Mouse (Mus musculus) fibroblast of lung, adult 2 months (primary cell): ENCODE measurements around the gene Sept8.

Experiments
- DNase-seq: peaks from one replicate; pipeline ENCODE4 v3.0.0-alpha.2; 2011; ENCODE audit warnings: low read depth

Gene Sept8

GRCm38 (mm10) chr11:53519207-53520121 is at the start of gene Sept8:
TSS of gene Sept8 (plus strand) at chr11:53519257.
- no peak for DNase-seq

GRCm38 (mm10) chr11:53469294-53469967 is 49.6 kb upstream of the Sept8 start:
- DNase-seq, result no peak

- peak; percentile 71 for DNase-seq
Observed at GRCm38 (mm10) chr11:53469968-53470695, 48.9 kb upstream of the Sept8 start, which contains the start of gene Gm9837. TSS of gene Gm9837 (minus strand) at chr11:53470479.

GRCm38 (mm10) chr11:53472709-53473108 is 46.3 kb upstream of the Sept8 start:
- DNase-seq, result no peak

GRCm38 (mm10) chr11:53475620-53476019 is 43.4 kb upstream of the Sept8 start:
- DNase-seq, result no peak

- DNase-seq, result no peak
Observed at GRCm38 (mm10) chr11:53477833-53478232, 41.2 kb upstream of the Sept8 start.

- DNase-seq, result no peak
Observed at GRCm38 (mm10) chr11:53478383-53479170, 40.5 kb upstream of the Sept8 start.

- DNase-seq, result no peak
Observed at GRCm38 (mm10) chr11:53479171-53479782, 39.8 kb upstream of the Sept8 start.

- DNase-seq, result no peak
Observed at GRCm38 (mm10) chr11:53479783-53480301, 39.2 kb upstream of the Sept8 start, which contains the start of the genes Gm9945 and Sowaha. TSS of gene Gm9945 (plus strand) at chr11:53480166. TSS of gene Sowaha (minus strand) at chr11:53480274.

- no peak for DNase-seq
Observed at GRCm38 (mm10) chr11:53481088-53481730, 37.8 kb upstream of the Sept8 start.

GRCm38 (mm10) chr11:53483159-53483891 is 35.7 kb upstream of the Sept8 start:
- no peak for DNase-seq

GRCm38 (mm10) chr11:53485719-53486118 is 33.3 kb upstream of the Sept8 start:
- DNase-seq, result no peak

GRCm38 (mm10) chr11:53486351-53486750 is 32.7 kb upstream of the Sept8 start:
- DNase-seq, result no peak

- no peak for DNase-seq
Observed at GRCm38 (mm10) chr11:53486822-53487594, 32.0 kb upstream of the Sept8 start.

GRCm38 (mm10) chr11:53489007-53489406 is 30.1 kb upstream of the Sept8 start:
- no peak for DNase-seq

GRCm38 (mm10) chr11:53489421-53489820 is 29.6 kb upstream of the Sept8 start:
- DNase-seq, result no peak

- no peak for DNase-seq
Observed at GRCm38 (mm10) chr11:53491954-53492401, 27.1 kb upstream of the Sept8 start.

GRCm38 (mm10) chr11:53493243-53493955 is 25.7 kb upstream of the Sept8 start:
- DNase-seq, result no peak
